Mouse (Mus musculus): ENCODE measurements around the gene Atf6. TPM values are rescaled to one million over a fixed set of nuclear protein-coding genes. Genes with fewer than 3 reads are reported as not detected.

Gene Atf6
- polyA plus RNA-seq, 1 experiment from 2014 or later: 9.3 TPM

DNA sequence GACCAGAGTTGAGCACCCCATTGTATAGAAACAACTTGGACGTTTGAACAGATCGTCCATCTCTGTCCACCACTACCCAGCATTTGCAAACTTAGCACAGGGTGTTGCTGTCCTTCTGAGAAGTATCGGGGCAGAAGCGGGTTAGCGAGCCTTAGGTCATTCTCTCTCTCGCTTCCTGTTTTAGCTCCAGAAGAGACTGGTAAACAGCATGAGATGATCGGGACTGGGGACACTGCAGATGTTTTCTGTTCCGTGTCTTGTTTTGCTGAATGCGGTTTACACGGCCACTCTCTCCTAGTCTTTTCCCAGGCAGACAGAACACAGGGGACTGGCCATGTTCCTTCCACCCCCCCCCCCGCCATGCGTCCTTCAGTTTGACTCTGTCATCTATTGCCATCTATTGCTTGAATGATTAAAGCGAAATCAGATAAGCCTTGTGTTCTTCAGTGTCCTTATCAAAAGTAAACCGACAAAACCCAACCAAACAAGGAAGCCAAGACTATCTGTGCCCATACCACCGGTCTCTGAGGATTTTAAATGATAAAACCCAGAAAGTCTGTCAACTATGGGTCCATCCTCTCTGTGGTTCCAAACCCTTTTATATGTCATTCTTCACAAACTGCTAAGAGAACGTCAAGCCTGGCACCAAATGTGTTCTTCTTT lies 31.0 kb upstream of the Atf6 start:
- Histone ChIP-seq H3K9me3 (no peaks in the 10 kb centered on the region), H3K4me1 (no peaks in the 10 kb centered on the region), H3K4me3 (no peak overlapping the region), H3K4me2 (replicated peaks) (no peak overlapping the region), H3K27me3 (peaks cover 17% of the 10 kb centered on the region), H3K36me3 (no peaks in the 10 kb centered on the region), H3K27ac (replicated peaks) (no peak overlapping the region), H3K9ac (replicated peaks) (no peak overlapping the region)
- WGBS: 81% methylated on average over 16 of the region's 16 CpGs
- no peak for ATAC-seq (ENCODE audit: low FRiP score, low read depth)

GRCm38 (mm10) chr1:170896651-170897281 lies 29.2 kb upstream of the Atf6 start:
- no peaks in the 10 kb centered on the region for H3K36me3 ChIP-seq
- no peak overlapping the region for H3K4me3 ChIP-seq
- no peak overlapping the region for H3K27ac ChIP-seq (replicated peaks)
- peaks cover 2% of the 10 kb centered on the region; the same call in 1 of the 2 replicates for H3K27me3 ChIP-seq
- no peaks in the 10 kb centered on the region for H3K9me3 ChIP-seq
- no peaks in the 10 kb centered on the region for H3K4me1 ChIP-seq
- 81% methylated on average over 5 of the region's 5 CpGs for WGBS
- H3K4me2 ChIP-seq (replicated peaks): no peak overlapping the region
- H3K9ac ChIP-seq (replicated peaks): no peak overlapping the region
- no peak for ATAC-seq (ENCODE audit: low FRiP score, low read depth)

DNA sequence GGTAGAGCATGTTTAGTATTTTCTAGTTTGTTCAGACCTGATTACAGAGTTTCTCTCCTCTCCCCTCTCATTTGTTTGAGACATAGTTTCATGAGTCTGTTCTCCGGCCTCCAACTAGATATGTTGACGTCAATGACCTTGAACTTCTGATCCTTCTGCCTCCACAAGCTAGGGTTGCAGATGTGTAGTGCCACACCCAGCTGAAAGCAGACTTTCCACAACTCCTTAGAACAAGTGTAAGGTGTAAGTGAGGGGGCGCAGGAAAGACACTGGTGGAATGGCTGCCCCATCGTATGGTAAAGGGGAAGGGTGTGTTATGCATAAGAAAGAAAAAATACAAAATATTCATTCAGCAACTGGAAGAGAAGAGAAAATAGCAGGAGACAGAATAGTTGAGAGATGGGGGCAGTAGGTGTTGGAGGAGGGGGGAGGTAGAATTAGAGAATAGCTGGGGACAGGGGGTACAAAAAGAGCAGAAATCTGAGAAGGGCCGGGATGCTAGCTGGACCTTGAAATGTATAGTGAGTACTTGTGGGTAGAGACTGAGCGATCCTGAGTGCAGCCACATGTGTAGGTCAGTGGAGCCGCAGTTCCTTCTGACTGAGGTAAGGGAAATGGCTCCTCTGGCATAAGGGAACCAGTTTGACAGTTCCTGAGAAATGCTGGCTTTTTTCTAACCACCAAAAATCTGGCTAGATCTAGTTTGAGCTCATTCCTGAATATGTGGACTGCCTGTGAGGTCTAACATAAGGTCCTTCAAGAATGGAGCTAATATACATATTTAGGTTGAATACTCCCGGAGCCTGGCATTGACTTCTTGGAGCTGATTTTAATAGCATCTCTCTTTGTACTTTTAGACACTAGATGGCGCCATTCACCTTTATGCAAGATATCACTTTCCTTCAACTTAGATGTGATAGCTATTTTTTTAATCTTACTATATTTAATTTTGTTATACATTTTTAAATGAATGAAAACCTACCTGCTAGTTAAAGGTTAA lies 27.3 kb upstream of the Atf6 start:
- Histone ChIP-seq H3K9me3 (no peaks in the 10 kb centered on the region), H3K36me3 (no peaks in the 10 kb centered on the region), H3K4me1 (no peaks in the 10 kb centered on the region), H3K27ac (replicated peaks) (no peak overlapping the region), H3K4me2 (replicated peaks) (no peak overlapping the region), H3K27me3 (no peaks in the 10 kb centered on the region; the same call in 1 of the 2 replicates), H3K4me3 (no peak overlapping the region), H3K9ac (replicated peaks) (no peak overlapping the region)
- ATAC-seq (ENCODE audit: low FRiP score, low read depth): 0 out of 2 replicates have a peak, but pooled peaks have one; percentile 38
- 65% methylated on average over 9 of the region's 9 CpGs for WGBS

- no peaks in the 10 kb centered on the region for H3K36me3 ChIP-seq
- WGBS: 68% methylated on average over 1 of the region's 1 CpGs
- H3K4me1 ChIP-seq: no peaks in the 10 kb centered on the region
- no peak for ATAC-seq (ENCODE audit: low FRiP score, low read depth)
- no peaks in the 10 kb centered on the region for H3K9me3 ChIP-seq
- no peak overlapping the region for H3K4me2 ChIP-seq (replicated peaks)
- no peak overlapping the region for H3K4me3 ChIP-seq
- no peak overlapping the region for H3K9ac ChIP-seq (replicated peaks)
- no peak overlapping the region for H3K27ac ChIP-seq (replicated peaks)
- no peaks in the 10 kb centered on the region; the same call in 1 of the 2 replicates for H3K27me3 ChIP-seq
These were observed 24.7 kb upstream of the Atf6 start for GRCm38 (mm10) chr1:170892279-170892678.

DNA sequence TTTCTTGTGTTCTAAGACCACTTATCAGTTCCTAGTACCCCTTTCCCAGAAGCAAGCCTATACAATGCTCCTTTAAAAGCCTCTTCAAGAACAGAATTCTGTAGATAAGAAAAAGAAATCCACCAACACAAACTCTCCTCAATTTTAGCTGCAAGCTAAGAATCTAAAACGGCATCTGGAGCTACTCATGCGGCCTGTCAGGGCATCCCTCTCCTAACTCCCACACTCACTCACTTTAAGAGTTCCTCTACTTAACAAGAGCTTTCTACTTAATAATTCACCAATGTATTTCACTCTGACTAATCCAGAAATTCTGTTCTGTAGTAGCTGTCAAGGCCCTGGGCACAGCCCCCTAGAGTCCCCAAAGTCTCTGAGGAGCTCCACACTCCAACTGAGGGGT lies 24.1 kb upstream of the Atf6 start:
- ATAC-seq (ENCODE audit: low FRiP score, low read depth): no peak
- H3K27ac ChIP-seq (replicated peaks): no peak overlapping the region
- H3K27me3 ChIP-seq: no peaks in the 10 kb centered on the region; the same call in 1 of the 2 replicates
- WGBS: 88% methylated on average over 2 of the region's 2 CpGs
- H3K9me3 ChIP-seq: no peaks in the 10 kb centered on the region
- no peak overlapping the region for H3K4me2 ChIP-seq (replicated peaks)
- no peaks in the 10 kb centered on the region for H3K36me3 ChIP-seq
- no peak overlapping the region for H3K9ac ChIP-seq (replicated peaks)
- no peak overlapping the region for H3K4me3 ChIP-seq
- no peaks in the 10 kb centered on the region for H3K4me1 ChIP-seq

- no peaks in the 10 kb centered on the region for H3K36me3 ChIP-seq
- H3K4me3 ChIP-seq: no peak overlapping the region
- peaks cover 4% of the 10 kb centered on the region for H3K4me1 ChIP-seq
- no peak overlapping the region for H3K27ac ChIP-seq (replicated peaks)
- no peak for ATAC-seq (ENCODE audit: low FRiP score, low read depth)
- H3K4me2 ChIP-seq (replicated peaks): no peak overlapping the region
- H3K9ac ChIP-seq (replicated peaks): no peak overlapping the region
- H3K9me3 ChIP-seq: no peaks in the 10 kb centered on the region
- H3K27me3 ChIP-seq: no peaks in the 10 kb centered on the region
- WGBS: 76% methylated on average over 4 of the region's 4 CpGs
These were observed 21.7 kb upstream of the Atf6 start for GRCm38 (mm10) chr1:170889310-170889709.

- no peaks in the 10 kb centered on the region for H3K27me3 ChIP-seq
- H3K9ac ChIP-seq (replicated peaks): no peak overlapping the region
- H3K36me3 ChIP-seq: peaks cover 3% of the 10 kb centered on the region; the same call in 1 of the 2 replicates
- no peaks in the 10 kb centered on the region for H3K9me3 ChIP-seq
- no peak for ATAC-seq (ENCODE audit: low FRiP score, low read depth)
- peaks cover 7% of the 10 kb centered on the region for H3K4me1 ChIP-seq
- 53% methylated on average over 6 of the region's 6 CpGs for whole genome bisulfite sequencing
- no peak overlapping the region for H3K4me3 ChIP-seq
- no peak overlapping the region for H3K4me2 ChIP-seq (replicated peaks)
- no peak overlapping the region for H3K27ac ChIP-seq (replicated peaks)
These were observed 18.5 kb upstream of the Atf6 start for GRCm38 (mm10) chr1:170886044-170886458.

GRCm38 (mm10) chr1:170884978-170885561 lies 17.5 kb upstream of the Atf6 start, which contains the start of the genes Gm26620 and Dusp12:
Gene Gm26620 (plus strand): TSS chr1:170885065.
Gene Dusp12 (minus strand): TSS chr1:170885540.
- under 1% methylated on average over 46 of the region's 46 CpGs for WGBS

DNA sequence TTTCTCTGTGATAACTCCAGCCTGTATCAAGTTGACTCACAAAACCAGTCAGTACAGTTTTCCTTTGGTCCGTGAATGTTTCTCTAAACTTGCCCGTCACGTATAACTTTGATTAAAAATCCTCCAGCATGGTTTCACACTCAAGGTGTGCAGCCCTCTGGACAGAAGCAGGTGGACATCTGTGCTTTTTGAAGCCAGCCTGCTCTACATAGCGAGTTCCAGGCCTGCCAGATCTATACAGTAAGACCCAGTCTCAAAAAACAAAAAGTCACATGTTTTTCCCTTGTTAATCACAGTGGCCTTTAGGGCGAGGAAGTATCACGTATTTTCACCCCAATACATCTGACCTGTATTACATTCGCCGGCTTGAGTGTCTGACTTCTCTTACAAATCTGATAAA lies 16.8 kb upstream of the Atf6 start:
- Histone ChIP-seq H3K27me3 (no peaks in the 10 kb centered on the region), H3K4me1 (peaks cover 7% of the 10 kb centered on the region), H3K4me3 (peak overlapping the region; percentile 94), H3K9ac (replicated peaks) (peak overlapping the region; percentile 91), H3K36me3 (peaks cover 14% of the 10 kb centered on the region), H3K9me3 (no peaks in the 10 kb centered on the region), H3K27ac (replicated peaks) (no peak overlapping the region), H3K4me2 (replicated peaks) (peak overlapping the region; percentile 72)
- WGBS: 32% methylated on average over 8 of the region's 8 CpGs
- ATAC-seq (ENCODE audit: low FRiP score, low read depth): peak; percentile 2; the same call in 1 of the 2 replicates

More at GRCm38 (mm10) chr1:170884978-170885561, 17.5 kb upstream of the Atf6 start, which contains the start of the genes Gm26620 and Dusp12:
- Histone ChIP-seq H3K27me3 (no peaks in the 10 kb centered on the region), H3K27ac (replicated peaks) (peak within 1 kb of the TSS; percentile 74), H3K4me2 (replicated peaks) (peak within 1 kb of the TSS; percentile 72), H3K36me3 (peaks cover 11% of the 10 kb centered on the region), H3K4me1 (peaks cover 7% of the 10 kb centered on the region), H3K9me3 (no peaks in the 10 kb centered on the region), H3K9ac (replicated peaks) (peak within 1 kb of the TSS; percentile 91), H3K4me3 (peak within 1 kb of the TSS; percentile 94)
- peak; percentile 92 for ATAC-seq (ENCODE audit: low FRiP score, low read depth)

DNA sequence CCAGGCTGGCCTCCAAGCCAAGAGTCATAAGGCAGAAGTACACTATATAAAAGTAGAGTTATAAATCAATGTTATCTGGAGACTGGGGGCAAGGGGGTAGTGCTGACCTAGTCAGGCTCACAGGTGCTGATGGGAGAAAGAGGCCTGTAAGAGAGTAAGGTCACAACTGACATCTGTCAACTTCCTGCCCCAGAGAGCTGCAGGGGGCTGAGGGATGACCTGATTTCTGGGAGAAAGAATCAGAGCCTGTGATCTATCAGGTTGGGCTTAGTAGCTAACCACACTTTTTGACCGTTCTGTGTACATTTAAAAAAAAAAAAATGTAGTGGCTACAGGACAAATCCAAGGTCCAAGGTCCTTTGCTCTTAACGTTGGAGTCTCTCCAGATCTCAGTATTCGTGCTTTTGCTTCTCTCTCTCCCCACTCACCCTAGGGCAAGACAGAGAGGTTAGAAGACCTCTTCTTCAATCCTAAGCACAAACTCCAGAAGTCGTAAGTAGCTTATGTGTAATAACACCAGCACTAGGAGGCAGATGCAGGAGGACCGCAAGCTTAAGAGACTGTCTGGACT lies 15.4 kb upstream of the Atf6 start:
- no peak overlapping the region for H3K9ac ChIP-seq (replicated peaks)
- no peak overlapping the region for H3K4me3 ChIP-seq
- 90% methylated on average over 5 of the region's 5 CpGs for WGBS
- H3K27ac ChIP-seq (replicated peaks): no peak overlapping the region
- ATAC-seq (ENCODE audit: low FRiP score, low read depth): no peak
- no peaks in the 10 kb centered on the region for H3K27me3 ChIP-seq
- H3K4me2 ChIP-seq (replicated peaks): no peak overlapping the region
- no peaks in the 10 kb centered on the region for H3K9me3 ChIP-seq
- peaks cover 7% of the 10 kb centered on the region for H3K4me1 ChIP-seq
- peaks cover 19% of the 10 kb centered on the region for H3K36me3 ChIP-seq

DNA sequence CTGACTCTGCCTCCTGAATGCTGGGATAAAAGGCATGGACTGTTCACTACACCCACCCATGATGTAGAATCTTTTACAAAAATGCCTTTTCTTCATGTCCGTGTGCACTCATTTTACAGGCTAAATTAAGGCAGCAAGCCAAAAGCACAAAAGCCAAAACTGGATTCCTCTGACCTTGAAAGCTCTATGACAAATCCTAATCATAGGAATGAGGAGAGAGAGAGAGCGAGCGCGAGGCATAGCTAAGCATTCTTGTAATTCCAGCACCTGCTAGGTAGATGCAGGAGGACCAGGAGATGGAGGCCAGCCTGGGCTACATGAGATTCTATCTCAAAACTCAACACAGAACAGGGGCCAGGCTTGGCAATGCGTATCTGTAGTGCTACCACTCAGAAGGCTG lies 9.3 kb upstream of the Atf6 start:
- no peak for ATAC-seq (ENCODE audit: low FRiP score, low read depth)
- H3K4me2 ChIP-seq (replicated peaks): no peak overlapping the region
- H3K27me3 ChIP-seq: no peaks in the 10 kb centered on the region
- H3K4me3 ChIP-seq: no peak overlapping the region
- H3K36me3 ChIP-seq: peaks cover 35% of the 10 kb centered on the region
- no peak overlapping the region for H3K27ac ChIP-seq (replicated peaks)
- no peaks in the 10 kb centered on the region for H3K9me3 ChIP-seq
- no peak overlapping the region for H3K9ac ChIP-seq (replicated peaks)
- no peaks in the 10 kb centered on the region for H3K4me1 ChIP-seq
- 98% methylated on average over 5 of the region's 5 CpGs for WGBS

Data from midbrain, embryonic 12.5 days (tissue).